Mouse (Mus musculus) myocyte (in vitro differentiated cells): ENCODE measurements at regions not wholly inside any gene's neighbourhood (a gene's known extent, or its start where the extent isn't known, plus 50 kb on each side); places are given as distances from the start of the nearest gene placed in this dataset.

ENCODE experiments used
- H3K27me3 ChIP-seq: one replicate; pipeline ENCODE4 v1.6.1; 2011; ENCODE audit not compliant: control insufficient read depth, insufficient read depth, insufficient read length
- H3K36me3 ChIP-seq: one replicate; pipeline ENCODE4 v1.6.1; 2011; ENCODE audit not compliant: control insufficient read depth, insufficient read depth
- H3K4me2 ChIP-seq: one replicate; pipeline ENCODE4 v1.6.1; 2011; ENCODE audit warnings: low read depth, control low read depth
- H3K4me3 ChIP-seq: one replicate; pipeline ENCODE4 v1.5.1; 2011; ENCODE audit warnings: mild to moderate bottlenecking, control low read depth, moderate library complexity
- H3K79me2 ChIP-seq: one replicate; pipeline ENCODE4 v1.6.1; 2011; ENCODE audit not compliant: control insufficient read depth, insufficient read depth
- H3ac ChIP-seq: one replicate; pipeline ENCODE4 v1.6.1; 2011; ENCODE audit not compliant: control insufficient read depth, insufficient read length
- CEBPB ChIP-seq: IDR thresholded peaks from 2 replicates; pipeline ENCODE4 v1.6.1; 2011; ENCODE audit warnings: mild to moderate bottlenecking, moderate library complexity; ENCODE audit not compliant: poor library complexity, insufficient read depth, severe bottlenecking
- E2F4 ChIP-seq: IDR thresholded peaks from one replicate; pipeline ENCODE4 v1.6.1; 2011; ENCODE audit warnings: mild to moderate bottlenecking, control low read depth, moderate library complexity; ENCODE audit not compliant: insufficient read depth
- MAX ChIP-seq: IDR thresholded peaks from one replicate; pipeline ENCODE4 v1.6.1; 2011; ENCODE audit warnings: low read depth, mild to moderate bottlenecking, control low read depth
- MYOD1 ChIP-seq, 3 experiments: IDR thresholded peaks; one replicate each; pipeline ENCODE4 v1.6.1; 2011; ENCODE audit warnings: control low read depth in 2 of 3, low read depth in 2 of 3, mild to moderate bottlenecking in 2 of 3, moderate library complexity in 1 of 3; ENCODE audit not compliant: insufficient read length in 2 of 3, control insufficient read depth in 1 of 3
- MYOG ChIP-seq, 3 experiments: IDR thresholded peaks; one replicate each; pipeline ENCODE4 v1.6.1; 2011; ENCODE audit warnings: control low read depth in 2 of 3, low read depth in 2 of 3, mild to moderate bottlenecking in 2 of 3; ENCODE audit not compliant: insufficient read length in 2 of 3, control insufficient read depth in 1 of 3, insufficient read depth in 1 of 3
- POLR2A ChIP-seq: IDR thresholded peaks from one replicate; pipeline ENCODE4 v1.6.1; 2011; ENCODE audit warnings: low read depth, mild to moderate bottlenecking, control low read depth, moderate library complexity; ENCODE audit not compliant: insufficient read length
- POLR2AphosphoS2 ChIP-seq: IDR thresholded peaks from one replicate; pipeline ENCODE4 v1.6.1; 2011; ENCODE audit warnings: low read depth, control low read depth; ENCODE audit not compliant: insufficient read length
- REST ChIP-seq: IDR thresholded peaks from one replicate; pipeline ENCODE4 v1.6.1; 2011; ENCODE audit warnings: mild to moderate bottlenecking, control low read depth, moderate library complexity; ENCODE audit not compliant: insufficient read depth, insufficient read length
- SRF ChIP-seq: IDR thresholded peaks from one replicate; pipeline ENCODE4 v1.6.1; 2011; ENCODE audit warnings: low read depth; ENCODE audit not compliant: control insufficient read depth, insufficient read length
- TCF12 ChIP-seq: IDR thresholded peaks from one replicate; pipeline ENCODE4 v1.6.1; 2011; ENCODE audit warnings: mild to moderate bottlenecking, control low read depth; ENCODE audit not compliant: poor library complexity, insufficient read depth, severe bottlenecking
- TCF3 ChIP-seq: IDR thresholded peaks from one replicate; pipeline ENCODE4 v1.6.1; 2011; ENCODE audit warnings: low read depth, control low read depth; ENCODE audit not compliant: insufficient read length
- USF1 ChIP-seq: IDR thresholded peaks from one replicate; pipeline ENCODE4 v1.6.1; 2011; ENCODE audit warnings: low read depth, mild to moderate bottlenecking, control low read depth, moderate library complexity

DNA sequence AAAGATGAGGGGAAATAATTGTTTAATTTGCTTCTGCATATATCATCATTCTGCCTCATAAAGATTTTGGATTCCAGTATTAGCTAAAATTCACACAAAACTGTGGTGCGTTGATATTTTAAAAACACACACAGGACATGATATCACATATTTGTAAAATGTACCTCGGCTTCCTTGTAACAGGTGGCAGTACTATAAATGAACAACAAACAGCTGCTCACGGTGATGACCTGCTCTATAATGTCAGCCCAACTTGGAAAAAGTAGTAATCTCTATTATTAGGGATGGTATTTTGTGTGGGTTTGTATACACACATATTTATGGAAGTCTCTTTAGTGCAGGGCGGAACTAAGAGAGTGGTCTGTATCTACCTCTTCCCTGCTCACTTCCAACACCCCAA lies 292.7 kb upstream of the Tnp1 start:
- Histone ChIP-seq H3ac (no peak overlapping the region), H3K4me2 (no peak overlapping the region)
- TF ChIP-seq USF1 = no peak
- peak in 2 of 3 experiments; percentile 11 to 84 for TF ChIP-seq MYOG (IDR thresholded peaks at IDR 0.05; ENCODE audit: control insufficient read depth in 1 of 3, insufficient read depth in 1 of 3, insufficient read length in 2 of 3, low read depth in 2 of 3)
- peak; percentile 3 to 69 (median 54) for TF ChIP-seq MYOD1 (IDR thresholded peaks at IDR 0.05; ENCODE audit: control insufficient read depth in 1 of 3, insufficient read length in 2 of 3, low read depth in 2 of 3)
- TF ChIP-seq MAX = no peak
- peak; percentile 60 for TF ChIP-seq TCF12
- no peak for TF ChIP-seq POLR2AphosphoS2
- no peak for TF ChIP-seq SRF

DNA sequence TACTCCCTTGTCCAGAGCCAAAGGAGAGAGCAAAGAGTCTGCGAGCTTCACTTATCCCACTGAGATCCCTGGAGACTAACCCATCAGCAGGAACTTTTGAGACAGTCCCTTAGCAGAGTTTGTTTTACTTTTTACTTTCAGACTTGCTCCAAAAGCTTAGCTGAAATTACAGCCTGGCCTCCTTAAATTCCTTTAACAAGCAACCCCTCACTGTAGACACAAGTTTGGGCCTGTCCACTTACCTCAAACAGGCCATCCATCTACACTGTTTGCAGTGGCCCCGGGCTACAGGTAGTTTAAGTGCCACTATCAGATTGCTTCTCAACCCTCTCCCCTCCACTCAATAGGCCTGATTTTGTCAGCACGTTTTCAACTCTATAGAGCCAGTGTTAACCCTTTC lies 291.5 kb upstream of the Tnp1 start:
- TF ChIP-seq TCF12 (no peak), TCF3 (no peak), SRF (no peak), E2F4 (no peak), CEBPB (no peak), MAX (no peak), POLR2A (no peak), MYOG (IDR thresholded peaks at IDR 0.05; ENCODE audit: control insufficient read depth in 1 of 3, insufficient read depth in 1 of 3, insufficient read length in 2 of 3, low read depth in 2 of 3) (no peak)
- no peak overlapping the region for H3ac ChIP-seq
- H3K4me2 ChIP-seq = no peak overlapping the region
- H3K27me3 ChIP-seq = no peaks in the 10 kb centered on the region
- H3K79me2 ChIP-seq = no peaks in the 10 kb centered on the region
- H3K4me3 ChIP-seq = no peak overlapping the region
- no peaks in the 10 kb centered on the region for H3K36me3 ChIP-seq

More for the DNA sequence above, 292.7 kb upstream of the Tnp1 start:
- H3K36me3 ChIP-seq = no peaks in the 10 kb centered on the region
- H3K4me3 ChIP-seq = no peak overlapping the region
- no peaks in the 10 kb centered on the region for H3K79me2 ChIP-seq
- H3K27me3 ChIP-seq = no peaks in the 10 kb centered on the region

DNA sequence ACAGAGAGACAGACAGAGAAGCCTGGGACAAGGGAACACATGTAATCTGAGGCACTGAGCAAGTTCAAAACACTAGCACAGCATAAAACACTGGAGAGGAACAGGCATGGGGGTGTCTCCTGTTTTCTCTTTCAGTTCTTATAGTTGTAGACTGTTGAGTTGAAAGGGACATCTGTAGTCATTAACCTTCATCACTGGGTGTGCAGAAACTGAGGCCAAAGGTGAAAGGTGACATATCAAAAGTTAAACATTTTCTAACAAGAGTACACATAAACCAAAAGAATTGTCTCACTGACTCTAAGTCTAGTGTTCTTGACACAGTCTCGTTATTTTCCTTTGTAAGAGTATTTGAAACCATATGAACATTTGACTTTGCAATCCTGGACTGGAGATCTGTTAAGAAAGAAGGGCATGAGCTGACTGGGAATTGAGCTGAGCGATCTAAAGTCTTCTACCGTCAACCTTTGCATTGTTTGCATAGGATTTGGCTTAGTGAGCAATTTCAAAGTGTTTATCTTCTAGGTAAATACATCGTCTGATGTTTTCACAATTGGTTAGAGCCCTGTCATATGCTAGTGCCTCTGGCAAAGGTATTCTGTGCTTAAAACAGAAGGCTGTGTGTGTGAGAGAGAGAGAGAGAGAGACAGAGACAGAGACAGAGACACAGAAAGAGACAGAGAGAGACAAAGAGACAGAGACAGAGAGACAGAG lies 284.4 kb upstream of the Tnp1 start:
- no peaks in the 10 kb centered on the region for H3K27me3 ChIP-seq
- H3K4me2 ChIP-seq = no peak overlapping the region
- no peaks in the 10 kb centered on the region for H3K36me3 ChIP-seq
- no peak for TF ChIP-seq REST
- TF ChIP-seq TCF3 = no peak
- TF ChIP-seq USF1 = no peak
- no peak for TF ChIP-seq POLR2AphosphoS2
- no peak for TF ChIP-seq MYOG (IDR thresholded peaks at IDR 0.05; ENCODE audit: control insufficient read depth in 1 of 3, insufficient read depth in 1 of 3, insufficient read length in 2 of 3, low read depth in 2 of 3)
- no peak for TF ChIP-seq TCF12
- TF ChIP-seq CEBPB = no peak
- no peak for TF ChIP-seq MAX
- TF ChIP-seq POLR2A = no peak
- no peak for TF ChIP-seq E2F4
- no peak for TF ChIP-seq SRF
- no peak for TF ChIP-seq MYOD1 (IDR thresholded peaks at IDR 0.05; ENCODE audit: control insufficient read depth in 1 of 3, insufficient read length in 2 of 3, low read depth in 2 of 3)
- no peaks in the 10 kb centered on the region for H3K79me2 ChIP-seq
- H3K4me3 ChIP-seq = no peak overlapping the region
- no peak overlapping the region for H3ac ChIP-seq

DNA sequence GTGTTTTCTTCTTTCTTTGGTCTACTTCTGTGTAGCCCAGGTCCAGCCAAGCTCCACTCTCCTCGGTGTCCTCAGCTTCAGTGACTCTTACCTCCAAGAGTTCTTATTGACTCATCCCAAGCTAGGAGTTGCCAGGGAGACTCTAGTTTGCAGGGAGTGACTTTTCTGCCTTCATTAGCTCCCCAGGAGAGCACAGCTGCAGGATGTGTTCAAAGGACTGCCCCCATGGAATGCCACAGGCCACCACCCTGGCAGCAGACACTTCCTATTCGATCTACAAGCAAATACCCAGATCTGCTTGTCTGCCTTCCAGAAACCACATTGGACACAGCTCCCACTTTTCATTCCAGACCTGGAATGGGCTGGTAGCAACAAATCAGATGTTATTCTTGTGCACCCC lies 269.6 kb upstream of the Tnp1 start:
- Histone ChIP-seq H3K4me2 (no peak overlapping the region), H3ac (no peak overlapping the region), H3K36me3 (no peaks in the 10 kb centered on the region), H3K79me2 (no peaks in the 10 kb centered on the region), H3K4me3 (no peak overlapping the region), H3K27me3 (no peaks in the 10 kb centered on the region)
- TF ChIP-seq MYOD1 (IDR thresholded peaks at IDR 0.05; ENCODE audit: control insufficient read depth in 1 of 3, insufficient read length in 2 of 3, low read depth in 2 of 3) (peak in 2 of 3 experiments; percentile 5 to 74), E2F4 (no peak), MYOG (IDR thresholded peaks at IDR 0.05; ENCODE audit: control insufficient read depth in 1 of 3, insufficient read depth in 1 of 3, insufficient read length in 2 of 3, low read depth in 2 of 3) (peak in 2 of 3 experiments; percentile 61)

- Histone ChIP-seq H3K79me2 (no peaks in the 10 kb centered on the region), H3K36me3 (no peaks in the 10 kb centered on the region)
- no peak for TF ChIP-seq TCF12
- TF ChIP-seq E2F4 = no peak
- TF ChIP-seq POLR2A = no peak
- no peak for TF ChIP-seq REST
- no peak for TF ChIP-seq CEBPB
- no peak for TF ChIP-seq MYOD1 (IDR thresholded peaks at IDR 0.05; ENCODE audit: control insufficient read depth in 1 of 3, insufficient read length in 2 of 3, low read depth in 2 of 3)
- TF ChIP-seq USF1 = no peak
- TF ChIP-seq MAX = no peak
- TF ChIP-seq TCF3 = no peak
- TF ChIP-seq POLR2AphosphoS2 = no peak
- TF ChIP-seq MYOG (IDR thresholded peaks at IDR 0.05; ENCODE audit: control insufficient read depth in 1 of 3, insufficient read depth in 1 of 3, insufficient read length in 2 of 3, low read depth in 2 of 3) = no peak
- TF ChIP-seq SRF = no peak
Observed at GRCm38 (mm10) chr1:73274480-73274879, 258.8 kb upstream of the Tnp1 start.

More at GRCm38 (mm10) chr1:73274480-73274879, 258.8 kb upstream of the Tnp1 start:
- H3K4me2 ChIP-seq = no peak overlapping the region
- H3ac ChIP-seq = no peak overlapping the region
- no peaks in the 10 kb centered on the region for H3K27me3 ChIP-seq
- H3K4me3 ChIP-seq = no peak overlapping the region
